Mouse (Mus musculus) embryonic facial prominence, embryonic 14.5 days (tissue): ENCODE results near the gene Thra. TPM values are rescaled to one million over a fixed set of nuclear protein-coding genes. Genes with fewer than 3 reads are reported as not detected.
A peak's percentile ranks its signal among the peaks of the same experiment; 100 is the strongest.

Experiments
- ATAC-seq: fragments of 200-750 bp; cut with Nextera tagmentation; 2 replicates; pipeline ENCODE4 v1.8.0; 2017; ENCODE audit warnings: low read depth, moderate number of reproducible peaks, moderate TSS enrichment
- DNase-seq: peaks from one replicate; pipeline ENCODE4 v3.0.0-alpha.2; 2015; ENCODE audit warnings: low spot score
- H3K27ac ChIP-seq: fragments of 300-500 bp; sonication (generic); replicated peaks from 2 replicates; pipeline ENCODE4 v1.5.1; 2014; ENCODE audit warnings: low read depth, mild to moderate bottlenecking, low read length, moderate library complexity
- H3K27me3 ChIP-seq: fragments of 300-500 bp; sonication (generic); replicated peaks from 2 replicates; pipeline ENCODE4 v1.6.1; 2014; ENCODE audit warnings: low read length; ENCODE audit not compliant: control insufficient read depth, insufficient read depth
- H3K36me3 ChIP-seq: fragments of 300-500 bp; sonication (generic); 2 replicates; pipeline ENCODE4 v1.6.1; 2014; ENCODE audit warnings: low read length, mixed read lengths; ENCODE audit not compliant: control insufficient read depth, insufficient read depth
- H3K4me1 ChIP-seq: fragments of 300-500 bp; sonication (generic); 2 replicates; pipeline ENCODE4 v1.6.1; 2014; ENCODE audit warnings: antibody characterized with exemption, low read length; ENCODE audit not compliant: control insufficient read depth, insufficient read depth
- H3K4me2 ChIP-seq: fragments of 300-500 bp; sonication (generic); 2 replicates; pipeline ENCODE4 v1.6.1; 2014; ENCODE audit warnings: low read depth, mild to moderate bottlenecking, low read length, moderate library complexity, mixed read lengths
- H3K4me3 ChIP-seq: fragments of 300-500 bp; sonication (generic); 2 replicates; pipeline ENCODE4 v1.5.1; 2014; ENCODE audit warnings: low read depth, mild to moderate bottlenecking, low read length
- H3K9ac ChIP-seq: fragments of 300-500 bp; sonication (generic); 2 replicates; pipeline ENCODE4 v1.6.1; 2014; ENCODE audit warnings: low read depth, mild to moderate bottlenecking, low read length, moderate library complexity, mixed read lengths
- H3K9me3 ChIP-seq: fragments of 300-500 bp; sonication (generic); 2 replicates; pipeline ENCODE4 v1.6.1; 2016; ENCODE audit warnings: low read length; ENCODE audit not compliant: control insufficient read depth
- WGBS: fragments of 180-500 bp; shearing (Covaris S2); extraction: QIAGEN DNeasy Blood & Tissue Kit; methylation state at CpG from one replicate; pipeline ENCODE4 v1.1.7; 2014; 5-methylcytosine and 5-hydroxymethylcytosine counted together
- polyA plus RNA-seq: library from polyadenylated mRNA; unstranded; fragments of >200 nt; fragmentation: Nextera tagmentation; extraction: Ambion mirVana; gene quantifications from 2 replicates; pipeline ENCODE4 v1.2.1, GENCODE M21; 2014

Thra gene
- polyA plus RNA-seq, 1 experiment from 2014 or later = 62.2 TPM

GRCm38 (mm10) chr11:98796515-98797216 lies 56.2 kb downstream of the Thra start:
- peak; percentile 89 for DNase-seq

GRCm38 (mm10) chr11:98797306-98797705 lies 56.9 kb downstream of the Thra start:
- H3K36me3 ChIP-seq = peaks cover 46% of the 10 kb centered on the region
- H3K4me3 ChIP-seq = peak overlapping the region; percentile 99
- peaks cover 25% of the 10 kb centered on the region for H3K4me1 ChIP-seq
- H3K27ac ChIP-seq = peak overlapping the region; percentile 36
- WGBS = 6% methylated on average over 5 of the region's 5 CpGs
- ATAC-seq = no peak
- H3K4me2 ChIP-seq = peak overlapping the region; percentile 88
- H3K27me3 ChIP-seq = no peaks in the 10 kb centered on the region
- no peaks in the 10 kb centered on the region for H3K9me3 ChIP-seq
- peak overlapping the region; percentile 99 for H3K9ac ChIP-seq
- no peak for DNase-seq

More at GRCm38 (mm10) chr11:98796515-98797216, 56.2 kb downstream of the Thra start:
- peaks cover 25% of the 10 kb centered on the region for H3K4me1 ChIP-seq
- peak; percentile 31 for ATAC-seq
- H3K9me3 ChIP-seq = no peaks in the 10 kb centered on the region
- peak overlapping the region; percentile 100 for H3K27ac ChIP-seq
- WGBS = 3% methylated on average over 23 of the region's 23 CpGs
- peak overlapping the region; percentile 88 for H3K4me2 ChIP-seq
- H3K4me3 ChIP-seq = peak overlapping the region; percentile 99
- peaks cover 40% of the 10 kb centered on the region for H3K36me3 ChIP-seq
- no peaks in the 10 kb centered on the region for H3K27me3 ChIP-seq
- H3K9ac ChIP-seq = peak overlapping the region; percentile 99

- WGBS = 52% methylated on average over 4 of the region's 4 CpGs
- Histone ChIP-seq H3K27me3 (no peaks in the 10 kb centered on the region), H3K4me3 (peak overlapping the region; percentile 99), H3K4me2 (peak overlapping the region; percentile 88), H3K27ac (0 out of 2 replicates have a peak overlapping the region, but pooled peaks have one; percentile 36), H3K4me1 (peaks cover 25% of the 10 kb centered on the region), H3K36me3 (peaks cover 52% of the 10 kb centered on the region), H3K9me3 (no peaks in the 10 kb centered on the region), H3K9ac (peak overlapping the region; percentile 99)
- ATAC-seq (no peak), DNase-seq (no peak)
Observed at GRCm38 (mm10) chr11:98797909-98798308, 57.5 kb downstream of the Thra start.

- no peak within 1 kb of the TSS for H3K27ac ChIP-seq
- H3K4me2 ChIP-seq = no peak within 1 kb of the TSS
- H3K9ac ChIP-seq = no peak within 1 kb of the TSS
- DNase-seq (no peak), ATAC-seq (no peak)
- H3K4me1 ChIP-seq = peaks cover 5% of the 10 kb centered on the region; the same call in 1 of the 2 replicates
- H3K4me3 ChIP-seq = no peak within 1 kb of the TSS
- WGBS = 94% methylated on average over 5 of the region's 5 CpGs
- H3K27me3 ChIP-seq = no peaks in the 10 kb centered on the region
- peaks cover 86% of the 10 kb centered on the region for H3K36me3 ChIP-seq
- H3K9me3 ChIP-seq = no peaks in the 10 kb centered on the region
Observed at GRCm38 (mm10) chr11:98804605-98805004, 64.2 kb downstream of the Thra start, which contains the start of gene Casc3. Casc3 (plus strand) TSS chr11:98804905.

GRCm38 (mm10) chr11:98808417-98808816 lies 68.0 kb downstream of the Thra start:
- Histone ChIP-seq H3K36me3 (peaks cover 75% of the 10 kb centered on the region), H3K27ac (peak overlapping the region; percentile 97), H3K9ac (no peak overlapping the region), H3K4me2 (peak overlapping the region; percentile 70), H3K4me1 (peaks cover 14% of the 10 kb centered on the region; the same call in 1 of the 2 replicates), H3K4me3 (peak overlapping the region; percentile 92; the same call in 1 of the 2 replicates), H3K9me3 (no peaks in the 10 kb centered on the region), H3K27me3 (no peaks in the 10 kb centered on the region)
- DNase-seq (no peak), ATAC-seq (no peak)
- WGBS = 74% methylated on average over 2 of the region's 2 CpGs

GRCm38 (mm10) chr11:98809457-98810290 lies 69.2 kb downstream of the Thra start:
- DNase-seq = peak; percentile 99
- 0% methylated on average over 22 of the region's 84 CpGs for WGBS
- Histone ChIP-seq H3K9me3 (no peaks in the 10 kb centered on the region), H3K27ac (peak overlapping the region; percentile 97), H3K9ac (peak overlapping the region; percentile 95), H3K4me3 (peak overlapping the region; percentile 92), H3K36me3 (peaks cover 74% of the 10 kb centered on the region), H3K4me1 (peaks cover 14% of the 10 kb centered on the region; the same call in 1 of the 2 replicates), H3K4me2 (peak overlapping the region; percentile 70), H3K27me3 (no peaks in the 10 kb centered on the region)
- ATAC-seq = peak; percentile 99

GRCm38 (mm10) chr11:98810686-98811085 lies 70.2 kb downstream of the Thra start:
- no peaks in the 10 kb centered on the region for H3K27me3 ChIP-seq
- no peaks in the 10 kb centered on the region for H3K9me3 ChIP-seq
- DNase-seq (no peak), ATAC-seq (no peak)
- peak overlapping the region; percentile 92 for H3K4me3 ChIP-seq
- peak overlapping the region; percentile 97 for H3K27ac ChIP-seq
- 63% methylated on average over 7 of the region's 7 CpGs for WGBS
- H3K36me3 ChIP-seq = peaks cover 74% of the 10 kb centered on the region
- H3K4me1 ChIP-seq = peaks cover 14% of the 10 kb centered on the region; the same call in 1 of the 2 replicates
- peak overlapping the region; percentile 95 for H3K9ac ChIP-seq
- H3K4me2 ChIP-seq = peak overlapping the region; percentile 70

GRCm38 (mm10) chr11:98816706-98817239 lies 76.3 kb downstream of the Thra start:
- no peak for DNase-seq
- H3K4me1 ChIP-seq = no peaks in the 10 kb centered on the region
- ATAC-seq = no peak
- H3K36me3 ChIP-seq = peaks cover 97% of the 10 kb centered on the region
- H3K9ac ChIP-seq = no peak overlapping the region
- H3K27ac ChIP-seq = no peak overlapping the region
- no peak overlapping the region for H3K4me3 ChIP-seq
- H3K9me3 ChIP-seq = no peaks in the 10 kb centered on the region
- no peaks in the 10 kb centered on the region for H3K27me3 ChIP-seq
- no peak overlapping the region for H3K4me2 ChIP-seq
- 96% methylated on average over 1 of the region's 1 CpGs for WGBS
